Mouse (Mus musculus): ENCODE results near the gene Krtap12-1.

DNA sequence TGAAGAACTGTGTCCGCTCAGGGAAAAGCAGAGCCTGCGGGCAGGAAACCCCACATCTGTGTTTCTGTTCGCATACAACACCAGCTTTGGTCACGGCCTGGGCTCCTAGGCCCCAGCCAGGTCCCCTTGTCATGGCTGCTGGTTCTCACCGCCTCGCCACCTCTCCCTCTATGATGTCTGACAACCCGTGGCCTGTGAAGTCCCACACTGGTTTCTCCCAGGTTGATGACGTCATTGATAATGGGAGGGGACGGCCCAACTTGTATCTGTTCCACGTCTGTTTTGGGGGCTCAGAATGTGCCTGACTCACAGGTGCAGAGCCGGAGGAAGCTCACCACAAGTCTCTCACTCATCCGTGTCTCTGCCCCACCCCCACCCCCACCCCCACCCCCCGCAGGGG is 46.6 kb upstream of the Krtap12-1 start:
- TF ChIP-seq CTCF (IDR thresholded peaks at IDR 0.05; ENCODE audit: control insufficient read depth, insufficient read depth, insufficient read length) (no peak), MYOD1 (IDR thresholded peaks at IDR 0.05; ENCODE audit: control insufficient read depth, insufficient read length, low read depth) (no peak), MAX (IDR thresholded peaks at IDR 0.05) (no peak), USF1 (IDR thresholded peaks at IDR 0.05; ENCODE audit: low read depth) (no peak), CEBPB (IDR thresholded peaks at IDR 0.05; ENCODE audit: low read depth) (no peak), MYOG (IDR thresholded peaks at IDR 0.05; ENCODE audit: control insufficient read depth, extremely low read depth, insufficient read length) (no peak), FOSL1 (IDR thresholded peaks at IDR 0.05; ENCODE audit: insufficient read depth, low read length, poor library complexity, severe bottlenecking) (no peak)
